Mouse (Mus musculus) embryo, embryonic 9.5 days (tissue): ENCODE data around the gene Atg9a.
A peak's percentile ranks its signal among the peaks of the same experiment; 100 is the strongest.
"Not testable (repeated sequence)": the region's sequence is repeated elsewhere in the genome, so short reads cannot be mapped to it uniquely, and the experiment has no call there.

Experiments used
- DNase-seq: peaks from one replicate; pipeline ENCODE4 v3.0.0-alpha.2; 2017; ENCODE audit errors: extremely low spot score

Gene Atg9a

GRCm38 (mm10) chr1:75191622-75192402 lies at the start of gene Atg9a, which contains the start of gene Ankzf1:
Gene Atg9a (minus strand): TSS chr1:75192196.
Gene Ankzf1 (plus strand): TSS chr1:75192151.
- peak; percentile 96 for DNase-seq

- DNase-seq, result no peak
Observed at GRCm38 (mm10) chr1:75239591-75239990, 47.6 kb upstream of the Atg9a start.

GRCm38 (mm10) chr1:75236117-75237050 lies 44.4 kb upstream of the Atg9a start, which contains the start of gene Dnajb2:
Gene Dnajb2 (plus strand): TSS chr1:75236406.
- peak; percentile 85 for DNase-seq

- peak; percentile 58 for DNase-seq
Observed at GRCm38 (mm10) chr1:75234606-75235005, 42.6 kb upstream of the Atg9a start.

GRCm38 (mm10) chr1:75232489-75232888 lies 40.5 kb upstream of the Atg9a start:
- not testable (repeated sequence) for DNase-seq

GRCm38 (mm10) chr1:75231664-75232152 lies 39.7 kb upstream of the Atg9a start, which contains the start of gene A630095N17Rik:
Gene A630095N17Rik (minus strand): TSS chr1:75232102.
- no peak for DNase-seq

GRCm38 (mm10) chr1:75231224-75231623 lies 39.2 kb upstream of the Atg9a start:
- DNase-seq, result no peak

- DNase-seq, result no peak
Observed at GRCm38 (mm10) chr1:75230335-75230994, 38.5 kb upstream of the Atg9a start.

GRCm38 (mm10) chr1:75229158-75229557 lies 37.2 kb upstream of the Atg9a start:
- no peak for DNase-seq

GRCm38 (mm10) chr1:75227653-75228052 lies 35.7 kb upstream of the Atg9a start:
- DNase-seq, result no peak

- DNase-seq, result no peak
Observed at GRCm38 (mm10) chr1:75226138-75226537, 34.1 kb upstream of the Atg9a start.

GRCm38 (mm10) chr1:75225473-75225872 lies 33.5 kb upstream of the Atg9a start:
- DNase-seq, result no peak

GRCm38 (mm10) chr1:75223532-75223931 lies 31.5 kb upstream of the Atg9a start:
- DNase-seq, result no peak

GRCm38 (mm10) chr1:75222926-75223325 lies 30.9 kb upstream of the Atg9a start:
- DNase-seq, result no peak

- DNase-seq, result no peak
Observed at GRCm38 (mm10) chr1:75221538-75221937, 29.5 kb upstream of the Atg9a start.

GRCm38 (mm10) chr1:75219531-75219930 lies 27.5 kb upstream of the Atg9a start, which contains the start of gene Tuba4a:
Gene Tuba4a (minus strand): TSS chr1:75219865.
- no peak for DNase-seq

GRCm38 (mm10) chr1:75219078-75219477 lies 27.1 kb upstream of the Atg9a start:
- peak; percentile 78 for DNase-seq

GRCm38 (mm10) chr1:75218227-75219001 lies 26.4 kb upstream of the Atg9a start:
- peak; percentile 15 for DNase-seq

GRCm38 (mm10) chr1:75217893-75218226 lies 25.9 kb upstream of the Atg9a start:
- DNase-seq, result no peak

GRCm38 (mm10) chr1:75216797-75217585 lies 25.0 kb upstream of the Atg9a start:
- DNase-seq, result no peak
